Mouse (Mus musculus): ENCODE results near the gene Lifr.

Gene Lifr

DNA sequence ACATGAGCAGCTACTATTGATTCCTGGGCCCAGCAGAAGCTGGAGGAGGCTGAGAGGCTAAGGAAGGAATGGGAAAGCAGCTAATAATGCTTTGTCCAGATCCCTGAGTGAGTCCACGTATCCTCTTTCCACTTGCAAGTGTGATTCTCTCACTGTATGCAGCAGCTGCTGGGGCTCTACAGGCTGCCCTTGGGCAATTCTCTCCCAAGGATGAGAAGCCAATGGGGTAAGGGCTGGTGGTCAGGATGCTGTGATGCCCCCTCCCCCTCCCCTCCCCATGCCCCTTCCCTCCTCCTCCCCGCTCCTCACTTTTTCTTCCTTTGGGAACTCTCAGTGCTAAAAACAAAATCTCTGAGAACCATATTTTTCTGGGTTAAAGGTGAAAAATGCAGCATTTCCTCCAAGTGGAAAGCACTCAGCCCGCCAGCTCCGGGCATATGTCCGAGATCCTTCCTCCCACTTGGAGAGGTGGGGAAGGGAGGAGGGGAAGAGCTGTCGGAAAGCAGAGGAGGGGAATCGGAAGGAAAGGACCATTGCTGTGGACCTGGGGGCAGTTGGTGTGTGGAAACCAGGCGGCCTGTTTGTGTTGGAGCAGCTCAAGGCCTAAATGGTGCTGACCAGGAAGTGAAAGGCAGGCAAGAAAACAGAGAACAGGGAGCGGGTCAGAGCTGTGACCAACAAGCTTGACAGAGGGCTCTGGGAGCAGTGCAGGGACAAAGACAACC, 113.4 kb downstream of the Lifr start:
- DNase-seq (ENCODE audit: low spot score): no peak

DNA sequence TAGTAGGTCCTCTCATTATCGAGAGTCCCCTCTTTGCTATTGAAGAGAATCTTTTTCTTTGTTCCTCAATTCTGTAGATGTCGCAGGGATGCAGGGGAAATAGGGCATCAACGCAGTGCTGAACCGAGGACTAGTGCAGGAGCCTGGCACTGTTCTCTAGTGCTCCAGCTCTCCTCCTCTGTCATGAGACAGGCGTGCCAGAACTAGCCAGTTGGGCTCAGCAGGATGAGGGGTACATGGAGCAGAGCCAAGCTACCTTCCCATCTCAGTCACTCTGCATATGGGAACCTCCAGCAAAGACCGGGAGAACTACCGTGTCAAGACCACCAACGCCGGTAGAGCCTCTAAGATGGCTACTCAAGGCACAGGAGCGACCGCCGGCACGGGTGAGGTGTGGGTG, 114.5 kb downstream of the Lifr start:
- no peak for DNase-seq (ENCODE audit: low spot score)

DNA sequence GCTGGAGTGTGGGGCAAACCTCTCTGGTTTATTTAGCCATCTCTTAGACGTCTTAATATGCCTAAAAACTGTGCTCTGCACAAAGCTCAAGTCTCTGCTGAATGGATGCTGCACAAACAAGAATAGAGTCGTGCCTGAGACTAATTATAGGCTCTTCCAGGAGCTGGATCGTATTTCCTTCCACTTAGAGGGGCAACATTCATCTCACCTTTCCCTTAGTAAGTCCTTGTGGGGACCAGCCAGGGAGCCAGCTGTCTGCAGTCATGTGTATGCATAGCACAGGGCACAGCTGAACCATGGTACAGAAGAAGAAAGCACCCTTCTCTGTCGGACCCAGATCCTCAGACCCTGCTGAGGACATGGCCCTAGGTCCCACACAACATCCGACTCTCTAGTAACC, 115.7 kb downstream of the Lifr start:
- DNase-seq (ENCODE audit: low spot score): peak; percentile 46

- no peak for DNase-seq (ENCODE audit: low spot score)
These were observed 116.9 kb downstream of the Lifr start for GRCm38 (mm10) chr15:7207292-7207691.

GRCm38 (mm10) chr15:7208180-7208579, 117.8 kb downstream of the Lifr start:
- DNase-seq (ENCODE audit: low spot score): no peak

DNA sequence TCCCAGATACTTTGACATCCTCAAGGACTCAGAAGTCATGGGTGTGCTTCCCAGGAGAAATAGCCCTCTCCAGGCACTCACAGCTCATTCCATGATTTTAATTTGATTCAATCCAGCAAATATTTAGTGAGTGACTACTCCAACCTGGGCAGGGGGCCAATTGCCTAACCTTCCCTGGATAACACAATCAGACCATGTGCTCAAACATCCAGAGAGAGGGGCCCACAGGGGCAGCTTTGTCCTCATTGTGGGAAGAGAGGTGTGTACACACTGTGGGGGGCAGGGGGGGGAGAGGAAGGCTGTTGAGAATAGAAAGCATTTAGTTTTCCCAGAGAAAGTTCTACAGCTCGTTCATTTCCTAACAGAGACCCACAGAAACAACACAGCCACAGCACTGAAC, 123.3 kb downstream of the Lifr start:
- DNase-seq (ENCODE audit: low spot score): no peak

- no peak for DNase-seq (ENCODE audit: low spot score)
These were observed 125.4 kb downstream of the Lifr start for GRCm38 (mm10) chr15:7215845-7216244.

DNA sequence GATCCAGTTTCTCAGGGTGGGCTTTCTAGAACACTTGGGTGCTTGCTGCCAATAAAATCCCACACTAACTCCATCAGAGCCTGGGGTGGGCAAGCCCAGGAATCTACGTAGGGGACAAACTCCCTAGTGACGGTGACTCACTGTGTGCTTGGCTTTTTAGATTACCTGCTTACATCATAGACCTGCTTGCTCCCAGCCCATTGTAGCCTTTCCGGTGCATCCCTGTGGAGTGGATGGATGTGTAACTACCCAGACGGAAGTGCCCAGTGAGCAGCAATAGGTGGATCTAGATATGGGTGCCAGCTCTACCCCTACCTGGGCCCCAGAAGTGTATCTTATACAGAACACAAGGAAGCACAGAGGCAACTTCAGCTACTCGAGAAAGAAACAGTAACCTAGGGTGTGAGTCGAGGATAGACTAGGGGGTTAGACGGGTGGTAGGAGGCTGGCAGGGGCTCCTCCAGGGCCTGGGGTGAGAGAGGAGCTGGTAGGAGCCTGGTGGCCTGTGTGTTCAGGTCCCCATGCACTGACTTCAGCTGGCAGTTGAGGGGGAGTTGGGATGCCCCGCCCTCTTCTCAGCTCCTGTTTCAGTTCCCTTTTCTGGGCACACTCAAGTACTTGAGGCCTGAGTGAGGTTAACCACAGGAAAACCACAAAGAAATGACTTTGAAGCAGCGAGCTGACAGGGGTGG, 126.3 kb downstream of the Lifr start:
- no peak for DNase-seq (ENCODE audit: low spot score)

DNA sequence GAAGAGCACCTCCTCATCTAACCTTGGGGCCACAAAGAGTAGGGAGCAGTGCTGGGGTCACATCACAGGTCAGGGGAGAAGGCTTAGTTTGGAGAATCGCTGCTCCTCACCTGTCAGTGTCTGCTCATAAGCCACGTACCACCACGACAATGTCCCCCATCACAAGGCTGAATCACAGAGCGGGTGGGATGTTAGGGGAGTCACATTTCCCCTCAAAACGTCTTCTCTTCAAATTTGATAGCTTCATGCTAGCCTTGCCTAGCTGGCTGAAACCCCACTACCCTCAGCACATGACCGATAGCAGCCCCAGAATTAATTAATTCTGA, 126.8 kb downstream of the Lifr start:
- DNase-seq (ENCODE audit: low spot score): no peak

- DNase-seq (ENCODE audit: low spot score): peak; percentile 39
These were observed 132.4 kb downstream of the Lifr start for GRCm38 (mm10) chr15:7222809-7223208.

GRCm38 (mm10) chr15:7224151-7224775, 133.8 kb downstream of the Lifr start:
- DNase-seq (ENCODE audit: low spot score): no peak

DNA sequence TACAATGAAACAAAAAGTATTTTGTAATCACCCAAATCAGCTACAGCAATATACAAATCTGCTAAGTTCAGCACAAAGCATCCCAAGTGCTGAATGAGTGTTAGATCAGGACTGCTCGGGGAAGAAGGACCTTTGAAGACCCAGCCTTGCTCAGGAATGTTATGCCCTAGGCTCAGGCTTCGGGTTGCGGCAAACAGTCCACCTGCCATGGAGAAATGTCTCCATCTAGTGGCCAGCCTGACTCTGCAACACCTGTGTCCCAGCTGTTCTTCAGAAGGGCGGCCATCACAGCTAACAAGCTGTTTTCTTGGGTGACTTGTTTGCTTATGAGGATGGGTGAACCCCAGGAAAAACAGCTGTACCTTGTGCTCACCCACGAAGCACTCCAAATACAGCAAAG, 135.8 kb downstream of the Lifr start:
- DNase-seq (ENCODE audit: low spot score): peak; percentile 92

DNA sequence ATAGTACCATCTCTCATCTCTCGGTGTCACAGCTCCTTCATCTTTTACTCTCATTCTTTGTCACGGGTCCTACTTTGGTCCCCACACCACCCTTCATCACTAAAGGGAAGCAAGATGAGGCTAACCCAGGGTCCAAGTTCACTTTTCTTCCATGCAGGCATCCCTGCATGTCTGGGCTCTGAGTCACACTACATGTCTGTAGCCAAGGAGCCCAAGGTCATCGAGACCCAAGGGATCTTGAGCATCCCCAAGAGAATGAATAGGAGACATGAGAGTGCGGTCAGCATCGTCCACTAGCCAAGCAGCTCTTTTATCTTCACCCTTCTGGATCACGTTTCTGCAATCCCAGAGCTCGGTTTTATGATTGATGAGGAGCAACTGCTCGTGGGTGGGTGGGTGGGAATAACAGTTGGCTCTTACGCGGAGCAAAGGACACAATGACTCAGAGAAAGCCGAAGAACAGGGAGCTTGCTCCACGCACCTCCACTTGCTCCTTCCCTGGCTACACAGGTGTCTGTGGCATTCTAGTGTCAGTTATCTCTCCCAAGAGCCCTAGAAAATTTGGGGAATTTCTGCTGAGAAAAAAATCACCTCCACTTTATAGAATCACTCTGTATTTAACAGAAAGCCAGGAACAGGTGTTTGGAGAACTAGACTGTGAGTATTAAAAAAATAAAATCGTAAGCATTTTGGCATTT, 143.1 kb downstream of the Lifr start:
- DNase-seq (ENCODE audit: low spot score): no peak

- DNase-seq (ENCODE audit: low spot score): no peak
These were observed 149.5 kb downstream of the Lifr start for GRCm38 (mm10) chr15:7239904-7240303.

GRCm38 (mm10) chr15:7240950-7241349, 150.5 kb downstream of the Lifr start:
- DNase-seq (ENCODE audit: low spot score): no peak

DNA sequence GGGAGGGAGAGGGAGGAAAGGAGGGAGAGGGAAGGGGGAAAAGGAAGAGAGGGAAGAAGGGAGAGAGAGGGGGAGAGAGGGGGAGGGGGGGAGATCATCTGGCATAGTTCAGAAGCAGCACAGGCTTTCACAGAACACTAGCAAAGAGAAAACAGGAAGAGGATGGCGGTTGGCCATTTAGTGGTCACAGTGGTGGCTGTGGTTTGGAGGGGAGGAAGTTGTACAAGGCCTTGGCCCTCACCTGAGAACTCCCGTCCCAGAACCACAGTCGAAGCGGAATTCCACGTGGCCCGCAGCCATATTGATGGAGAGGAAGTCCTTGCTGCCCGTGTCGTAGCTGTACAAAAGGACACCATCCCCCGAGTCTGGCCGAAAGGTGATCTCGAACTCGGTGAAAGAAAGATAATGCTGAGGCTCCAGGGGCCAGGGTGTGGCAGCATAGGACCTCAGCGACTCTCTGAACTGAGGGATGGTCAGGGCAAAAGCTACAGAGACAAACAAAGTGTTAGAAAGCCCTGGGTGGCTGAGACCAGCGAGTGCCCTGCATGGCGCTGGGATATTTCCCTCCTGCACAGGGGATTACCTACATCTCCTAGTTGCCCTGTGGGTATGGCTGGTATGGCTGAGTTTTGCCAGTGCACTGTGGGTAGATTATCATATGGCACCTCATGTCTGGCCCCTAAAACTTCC, 151.9 kb downstream of the Lifr start:
- no peak for DNase-seq (ENCODE audit: low spot score)
